8 mouse cellular contexts compared by ENCODE assay signal in genomic region chr7:34629702-34630210, GRCm38 (mm10). TPM values are rescaled to one million over a fixed set of nuclear protein-coding genes. Genes with fewer than 3 reads are reported as not detected.
A peak's percentile ranks its signal among the peaks of the same experiment; 100 is the strongest.
DNase-seq lines count a peak whose midpoint lies in the region; ATAC-seq and TF ChIP-seq lines count a peak whose summit lies in the region.

No protein-coding gene starts in this region.

- no peaks in the 10 kb centered on the region for H3K9me3 ChIP-seq in embryonic facial prominence, embryonic 12.5 days
- no peaks in the 10 kb centered on the region for H3K9me3 ChIP-seq in hindbrain, embryonic 14.5 days (ENCODE audit: control insufficient read depth, low read length)
- no peaks in the 10 kb centered on the region for H3K9me3 ChIP-seq in midbrain, postnatal 0 days (ENCODE audit: low read length)

- H3K4me2 ChIP-seq in embryonic facial prominence, embryonic 12.5 days (replicated peaks), result peak overlapping the region; percentile 66
- H3K4me2 ChIP-seq in hindbrain, embryonic 14.5 days (replicated peaks), result peak overlapping the region; percentile 56
- H3K4me2 ChIP-seq in midbrain, postnatal 0 days (ENCODE audit: low read depth, low read length, poor library complexity, severe bottlenecking), result peak overlapping the region; percentile 60

- no peaks in the 10 kb centered on the region for H3K36me3 ChIP-seq in embryonic facial prominence, embryonic 12.5 days
- no peaks in the 10 kb centered on the region for H3K36me3 ChIP-seq in hindbrain, embryonic 14.5 days (replicated peaks; ENCODE audit: control insufficient read depth, insufficient read depth)
- H3K36me3 ChIP-seq in midbrain, postnatal 0 days (ENCODE audit: insufficient read depth, low read length), result no peaks in the 10 kb centered on the region

- H3K27ac ChIP-seq in layer of hippocampus, adult 2 months, result peak overlapping the region; percentile 72
- H3K27ac ChIP-seq in embryonic facial prominence, embryonic 12.5 days, result peak overlapping the region; percentile 87
- H3K27ac ChIP-seq in hindbrain, embryonic 14.5 days, result 0 out of 2 replicates have a peak overlapping the region, but pooled peaks have one; percentile 2
- H3K27ac ChIP-seq in midbrain, postnatal 0 days (ENCODE audit: low read depth, low read length), result peak overlapping the region; percentile 51; the same call in 1 of the 2 replicates

- WGBS in embryonic facial prominence, embryonic 12.5 days, result 41% methylated on average over 8 of the region's 8 CpGs
- 54% methylated on average over 8 of the region's 8 CpGs for WGBS in hindbrain, embryonic 14.5 days
- WGBS in midbrain, postnatal 0 days, result 52% methylated on average over 8 of the region's 8 CpGs

- peaks cover 18% of the 10 kb centered on the region for H3K4me1 ChIP-seq in embryonic facial prominence, embryonic 12.5 days
- no peaks in the 10 kb centered on the region for H3K4me1 ChIP-seq in hindbrain, embryonic 14.5 days (replicated peaks; ENCODE audit: control insufficient read depth, insufficient read depth, low read length)
- peaks cover 8% of the 10 kb centered on the region; the same call in 1 of the 2 replicates for H3K4me1 ChIP-seq in midbrain, postnatal 0 days (ENCODE audit: insufficient read depth, low read length)

- DNase-seq in layer of hippocampus, adult 2 months (ENCODE audit: low spot score in 2 of 2), result no peak
- DNase-seq in layer of hippocampus, postnatal 36 days, result no peak
- DNase-seq in hindbrain, embryonic 14.5 days (ENCODE audit: low spot score), result no peak
- peak; percentile 28 for DNase-seq in midbrain, postnatal 0 days (ENCODE audit: low spot score)
- no peak for DNase-seq in embryo, embryonic 10 days (ENCODE audit: low spot score)
- DNase-seq in left cerebral cortex, adult 11 months (ENCODE audit: low spot score), result no peak
- DNase-seq in thymus, postnatal 36 days, result no peak

- peak overlapping the region; percentile 52 for H3K9ac ChIP-seq in embryonic facial prominence, embryonic 12.5 days
- peak overlapping the region; percentile 47; the same call in 1 of the 2 replicates for H3K9ac ChIP-seq in hindbrain, embryonic 14.5 days
- H3K9ac ChIP-seq in midbrain, postnatal 0 days (replicated peaks; ENCODE audit: low read length, poor library complexity, severe bottlenecking), result no peak overlapping the region; the same call in 1 of the 2 replicates

- peak overlapping the region; percentile 44 for H3K4me3 ChIP-seq in layer of hippocampus, adult 2 months
- H3K4me3 ChIP-seq in embryonic facial prominence, embryonic 12.5 days, result peak overlapping the region; percentile 39
- H3K4me3 ChIP-seq in hindbrain, embryonic 14.5 days (replicated peaks; ENCODE audit: low read length), result no peak overlapping the region; the same call in 1 of the 2 replicates
- no peak overlapping the region for H3K4me3 ChIP-seq in midbrain, postnatal 0 days (ENCODE audit: low read depth, low read length)

- no peaks in the 10 kb centered on the region for H3K27me3 ChIP-seq in embryonic facial prominence, embryonic 12.5 days
- no peaks in the 10 kb centered on the region for H3K27me3 ChIP-seq in hindbrain, embryonic 14.5 days (ENCODE audit: control insufficient read depth, insufficient read depth, low read length)
- H3K27me3 ChIP-seq in midbrain, postnatal 0 days (ENCODE audit: insufficient read depth, low read length), result no peaks in the 10 kb centered on the region

- no peak for TF ChIP-seq CTCF in layer of hippocampus, adult 2 months (conservative IDR thresholded peaks at IDR 0.05)
- no peak for TF ChIP-seq CTCF in midbrain, postnatal 0 days (IDR thresholded peaks at IDR 0.05)

- ATAC-seq in embryonic facial prominence, embryonic 12.5 days (ENCODE audit: insufficient number of reproducible peaks, insufficient read depth, low FRiP score, low TSS enrichment), result 0 out of 2 replicates have a peak, but pooled peaks have one; percentile 12
- ATAC-seq in hindbrain, embryonic 14.5 days (ENCODE audit: low FRiP score), result peak; percentile 52; the same call in 1 of the 2 replicates
- no peak for ATAC-seq in midbrain, postnatal 0 days (ENCODE audit: low FRiP score)

RNA-seq across cellular contexts. Expression of gene Kctd15, which starts 26.8 kb away (rescaled TPM):
- total RNA-seq in layer of hippocampus, adult 2 months (2021), result 10 to 100 TPM; 11.2 to 11.5 TPM
- total RNA-seq in layer of hippocampus, postnatal 36 days (2021), result 10 to 100 TPM; 12.2 to 14.2 TPM
- polyA plus RNA-seq in embryonic facial prominence, embryonic 12.5 days (2016; fragmentation: Nextera tagmentation; extraction: Ambion mirVana), result 54.5 and 61.6 TPM in 2 replicates
- polyA plus RNA-seq in hindbrain, embryonic 14.5 days (2014; fragmentation: Nextera tagmentation; extraction: Ambion mirVana), result 12.3 and 13.0 TPM in 2 replicates
- 61.3 and 69.1 TPM in 2 replicates for total RNA-seq in midbrain, postnatal 0 days (2014; rRNA removed)
- 15.0 and 15.7 TPM in 2 replicates for polyA plus RNA-seq in midbrain, postnatal 0 days (2015; fragmentation: Nextera tagmentation; extraction: Ambion mirVana)

Comparison
In these comparisons a context has a peak if more than half of its experiments do, and no peak if none do; other contexts are left out.
1. H3K27ac ChIP-seq: peak in every context shown above with its lines; median percentile 87 in embryonic facial prominence, embryonic 12.5 days; 72 in layer of hippocampus, adult 2 months; 51 in midbrain, postnatal 0 days; 2 in hindbrain, embryonic 14.5 days.
2. H3K4me3 ChIP-seq: peak in layer of hippocampus, adult 2 months (single experiment) and embryonic facial prominence, embryonic 12.5 days (single experiment); none in hindbrain, embryonic 14.5 days (single experiment) and midbrain, postnatal 0 days (single experiment).
3. Peak in every context shown above with its lines, with median percentiles within 50 percentile points of each other: H3K4me2 ChIP-seq.